Mouse (Mus musculus) kidney, embryonic 16.5 days (tissue): ENCODE measurements at regions not wholly inside any gene's neighbourhood (a gene's known extent, or its start where the extent isn't known, plus 50 kb on each side); places are given as distances from the start of the nearest gene placed in this dataset.
"Not testable (repeated sequence)": the region's sequence is repeated elsewhere in the genome, so short reads cannot be mapped to it uniquely, and the experiment has no call there.

Source experiments
- ATAC-seq: fragments of 200-750 bp; cut with Nextera tagmentation; 2 replicates; pipeline ENCODE4 v1.8.0; 2017; ENCODE audit warnings: moderate TSS enrichment; ENCODE audit not compliant: low FRiP score, low TSS enrichment
- H3K27ac ChIP-seq: fragments of 300-500 bp; sonication (generic); 2 replicates; pipeline ENCODE4 v1.5.1; 2014; ENCODE audit warnings: low read length
- H3K27me3 ChIP-seq: fragments of 300-500 bp; sonication (generic); 2 replicates; pipeline ENCODE4 v1.6.1; 2014; ENCODE audit warnings: low read length, control low read depth, mixed read lengths; ENCODE audit not compliant: insufficient read depth
- H3K36me3 ChIP-seq: fragments of 300-500 bp; sonication (generic); 2 replicates; pipeline ENCODE4 v1.6.1; 2014; ENCODE audit warnings: low read length, control low read depth, mixed read lengths; ENCODE audit not compliant: insufficient read depth
- H3K4me1 ChIP-seq: fragments of 300-500 bp; sonication (generic); 2 replicates; pipeline ENCODE4 v1.6.1; 2014; ENCODE audit warnings: low read length, control low read depth, mixed read lengths; ENCODE audit not compliant: insufficient read depth
- H3K4me2 ChIP-seq: fragments of 300-500 bp; sonication (generic); replicated peaks from 2 replicates; pipeline ENCODE4 v1.6.1; 2014; ENCODE audit warnings: low read depth, low read length
- H3K4me3 ChIP-seq: fragments of 300-500 bp; sonication (generic); 2 replicates; pipeline ENCODE4 v1.5.1; 2014; ENCODE audit warnings: mild to moderate bottlenecking, low read length
- H3K9ac ChIP-seq: fragments of 300-500 bp; sonication (generic); replicated peaks from 2 replicates; pipeline ENCODE4 v1.6.1; 2014; ENCODE audit warnings: low read length
- H3K9me3 ChIP-seq: fragments of 300-500 bp; sonication (generic); 2 replicates; pipeline ENCODE4 v1.6.1; 2016; ENCODE audit warnings: low read length, control low read depth
- WGBS: fragments of 180-500 bp; shearing (Covaris S2); extraction: QIAGEN DNeasy Blood & Tissue Kit; methylation state at CpG from one replicate; pipeline ENCODE4 v1.1.7; 2014; 5-methylcytosine and 5-hydroxymethylcytosine counted together

GRCm38 (mm10) chr5:101381361-101381760 lies 283.4 kb downstream of the Nkx6-1 start:
- Histone ChIP-seq H3K27ac (no peak overlapping the region), H3K4me3 (no peak overlapping the region), H3K4me1 (no peaks in the 10 kb centered on the region), H3K27me3 (no peaks in the 10 kb centered on the region), H3K9ac (no peak overlapping the region), H3K36me3 (no peaks in the 10 kb centered on the region), H3K4me2 (0 out of 2 replicates have a peak overlapping the region, but pooled peaks have one; percentile 21), H3K9me3 (no peaks in the 10 kb centered on the region)
- WGBS: 71% methylated on average over 8 of the region's 8 CpGs
- no peak for ATAC-seq

- H3K27ac ChIP-seq: no peak overlapping the region
- H3K9me3 ChIP-seq: no peaks in the 10 kb centered on the region
- H3K4me1 ChIP-seq: no peaks in the 10 kb centered on the region
- no peak overlapping the region for H3K4me3 ChIP-seq
- 88% methylated on average over 6 of the region's 6 CpGs for WGBS
- no peak overlapping the region for H3K4me2 ChIP-seq
- no peaks in the 10 kb centered on the region for H3K27me3 ChIP-seq
- no peak for ATAC-seq
- no peaks in the 10 kb centered on the region for H3K36me3 ChIP-seq
- H3K9ac ChIP-seq: no peak overlapping the region
These were observed 288.1 kb downstream of the Nkx6-1 start for GRCm38 (mm10) chr5:101376657-101377056.

GRCm38 (mm10) chr5:101374129-101374528 lies 290.7 kb downstream of the Nkx6-1 start:
- Histone ChIP-seq H3K9me3 (no peaks in the 10 kb centered on the region), H3K4me1 (no peaks in the 10 kb centered on the region), H3K27me3 (no peaks in the 10 kb centered on the region), H3K4me3 (no peak overlapping the region), H3K27ac (no peak overlapping the region), H3K36me3 (no peaks in the 10 kb centered on the region), H3K4me2 (no peak overlapping the region), H3K9ac (no peak overlapping the region)
- 60% methylated on average over 2 of the region's 2 CpGs for WGBS
- no peak for ATAC-seq

GRCm38 (mm10) chr5:101372204-101372603 lies 292.6 kb downstream of the Nkx6-1 start:
- Histone ChIP-seq H3K27me3 (no peaks in the 10 kb centered on the region), H3K4me3 (no peak overlapping the region), H3K9me3 (no peaks in the 10 kb centered on the region), H3K4me2 (no peak overlapping the region), H3K36me3 (no peaks in the 10 kb centered on the region), H3K4me1 (no peaks in the 10 kb centered on the region), H3K9ac (no peak overlapping the region), H3K27ac (no peak overlapping the region)
- no peak for ATAC-seq
- 40% methylated on average over 8 of the region's 8 CpGs for WGBS

GRCm38 (mm10) chr5:101365364-101365763 lies 299.4 kb downstream of the Nkx6-1 start:
- WGBS: 3% methylated on average over 11 of the region's 11 CpGs
- ATAC-seq: peak; percentile 69; the same call in 1 of the 2 replicates
- Histone ChIP-seq H3K36me3 (no peaks in the 10 kb centered on the region), H3K27ac (no peak overlapping the region), H3K4me1 (no peaks in the 10 kb centered on the region), H3K4me3 (no peak overlapping the region), H3K27me3 (0 out of 2 replicates have a peak, but pooled peaks cover 15% of the 10 kb centered on the region), H3K4me2 (peak overlapping the region; percentile 13), H3K9me3 (no peaks in the 10 kb centered on the region), H3K9ac (no peak overlapping the region)

- ATAC-seq: no peak
- Histone ChIP-seq H3K9me3 (no peaks in the 10 kb centered on the region), H3K9ac (no peak overlapping the region), H3K27ac (no peak overlapping the region), H3K36me3 (no peaks in the 10 kb centered on the region), H3K4me1 (no peaks in the 10 kb centered on the region), H3K4me2 (no peak overlapping the region), H3K4me3 (no peak overlapping the region), H3K27me3 (0 out of 2 replicates have a peak, but pooled peaks cover 5% of the 10 kb centered on the region)
- WGBS: 54% methylated on average over 6 of the region's 6 CpGs
These were observed 304.8 kb downstream of the Nkx6-1 start for GRCm38 (mm10) chr5:101359986-101360385.

- 86% methylated on average over 3 of the region's 3 CpGs for WGBS
These were observed 319.4 kb downstream of the Nkx6-1 start for GRCm38 (mm10) chr5:101345406-101345805.

GRCm38 (mm10) chr5:101336361-101336760 lies 328.4 kb downstream of the Nkx6-1 start:
- WGBS: 80% methylated on average over 1 of the region's 1 CpGs
- not testable (repeated sequence) for ATAC-seq

More at GRCm38 (mm10) chr5:101345406-101345805, 319.4 kb downstream of the Nkx6-1 start:
- no peak overlapping the region for H3K4me3 ChIP-seq
- no peak overlapping the region for H3K9ac ChIP-seq
- H3K36me3 ChIP-seq: no peaks in the 10 kb centered on the region
- no peak for ATAC-seq
- H3K9me3 ChIP-seq: 0 out of 2 replicates have a peak, but pooled peaks cover 4% of the 10 kb centered on the region
- H3K27me3 ChIP-seq: no peaks in the 10 kb centered on the region
- H3K4me1 ChIP-seq: no peaks in the 10 kb centered on the region
- H3K27ac ChIP-seq: no peak overlapping the region
- H3K4me2 ChIP-seq: no peak overlapping the region

GRCm38 (mm10) chr5:101331825-101332224 lies 333.0 kb downstream of the Nkx6-1 start:
- Histone ChIP-seq H3K27ac (no peak overlapping the region), H3K27me3 (peaks cover 11% of the 10 kb centered on the region; the same call in 1 of the 2 replicates), H3K9me3 (no peaks in the 10 kb centered on the region), H3K4me1 (no peaks in the 10 kb centered on the region), H3K4me2 (no peak overlapping the region), H3K36me3 (no peaks in the 10 kb centered on the region), H3K9ac (no peak overlapping the region), H3K4me3 (no peak overlapping the region)
- ATAC-seq: no peak
- WGBS: 75% methylated on average over 10 of the region's 10 CpGs

More at GRCm38 (mm10) chr5:101336361-101336760, 328.4 kb downstream of the Nkx6-1 start:
- H3K36me3 ChIP-seq, H3K27ac ChIP-seq, H3K27me3 ChIP-seq, H3K4me3 ChIP-seq, H3K9ac ChIP-seq, H3K9me3 ChIP-seq, H3K4me2 ChIP-seq, H3K4me1 ChIP-seq: not testable (repeated sequence)

- no peak for ATAC-seq
- WGBS: 44% methylated on average over 4 of the region's 4 CpGs
- Histone ChIP-seq H3K27ac (no peak overlapping the region), H3K9ac (no peak overlapping the region), H3K4me2 (no peak overlapping the region), H3K4me3 (no peak overlapping the region), H3K9me3 (no peaks in the 10 kb centered on the region), H3K4me1 (peaks cover 12% of the 10 kb centered on the region), H3K27me3 (peaks cover 26% of the 10 kb centered on the region), H3K36me3 (no peaks in the 10 kb centered on the region)
These were observed 338.7 kb downstream of the Nkx6-1 start for GRCm38 (mm10) chr5:101326122-101326521.
